Mouse (Mus musculus) granulocyte monocyte progenitor cell, adult 5-6 weeks (primary cell): ENCODE results near the gene Atg4d. TPM values are rescaled to one million over a fixed set of nuclear protein-coding genes. Genes with fewer than 3 reads are reported as not detected.
A peak's percentile ranks its signal among the peaks of the same experiment; 100 is the strongest.
"Not testable (repeated sequence)": the region's sequence is repeated elsewhere in the genome, so short reads cannot be mapped to it uniquely, and the experiment has no call there.

Experiments used
- ATAC-seq: replicated peaks from 2 replicates; pipeline ENCODE4 v1.8.0; 2016; ENCODE audit warnings: mild to moderate bottlenecking, moderate TSS enrichment, inconsistent platforms; ENCODE audit not compliant: poor library complexity, severe bottlenecking
- total RNA-seq, 2 experiments: library from RNA; stranded (forward) in 1 of 2; stranded (reverse) in 1 of 2; fragments of 200-712, 200-1000 nt in 1 of 2; fragments of >200 nt in 1 of 2; fragmentation: Nextera tagmentation in 1 of 2; gene quantifications; 2 replicates each; pipeline ENCODE4 v1.2.3; 2014 to 2017

The Atg4d gene
- total RNA-seq, 2 experiments from 2014 or later: 5.9 to 8.9 TPM

- no peak for ATAC-seq
Measured at GRCm38 (mm10) chr9:21299014-21299413, 33.9 kb downstream of the Atg4d start.

GRCm38 (mm10) chr9:21305065-21305464 lies 40.0 kb downstream of the Atg4d start:
- ATAC-seq: no peak

DNA sequence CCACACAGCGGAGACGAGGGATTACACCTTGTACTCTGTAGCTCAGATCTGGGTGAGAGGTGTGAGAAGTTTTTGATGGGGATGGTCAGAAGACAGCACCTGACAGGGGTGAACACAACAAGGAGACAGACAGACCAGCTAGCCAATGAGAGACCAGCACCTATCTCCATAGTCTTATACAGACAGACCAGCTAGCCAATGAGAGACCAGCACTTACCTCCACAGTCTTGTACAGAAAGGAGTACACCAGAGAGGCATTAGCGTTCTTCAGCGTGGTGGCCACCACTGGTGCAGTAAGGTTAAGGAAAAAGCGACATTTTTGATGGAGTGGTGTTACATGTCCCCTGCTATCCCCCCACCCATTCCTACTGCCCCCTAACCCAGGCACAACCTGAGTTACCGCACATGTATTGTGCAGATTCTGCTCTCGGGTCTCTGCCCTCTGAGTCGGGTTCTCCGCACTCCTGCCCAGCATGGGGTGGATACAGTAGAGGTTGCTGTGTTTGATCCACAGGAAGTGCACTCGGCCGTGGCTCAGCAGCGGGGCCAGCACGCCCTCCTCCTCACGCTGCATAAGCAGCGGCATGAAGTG lies 44.2 kb downstream of the Atg4d start:
- ATAC-seq: peak; percentile 63

DNA sequence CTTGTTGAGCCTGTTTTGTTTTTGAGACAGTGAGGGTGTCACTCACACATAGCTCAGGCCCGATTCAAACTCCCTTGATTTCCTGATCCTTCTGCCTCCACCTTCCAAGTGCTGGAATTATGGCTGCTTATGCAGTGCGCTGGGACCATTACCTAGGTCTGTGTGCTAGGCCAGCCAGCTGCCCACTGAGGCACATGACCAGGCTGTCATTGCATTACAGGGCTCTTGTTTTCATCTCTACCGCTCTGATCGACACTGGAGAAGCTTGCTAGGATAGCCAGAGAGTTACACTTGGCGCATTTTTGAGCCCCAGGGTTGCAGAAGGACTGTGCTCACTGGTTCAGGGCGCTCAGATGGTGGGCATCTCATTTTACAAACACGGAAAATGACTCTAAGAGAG lies 46.6 kb downstream of the Atg4d start:
- ATAC-seq: no peak

GRCm38 (mm10) chr9:21312134-21312533 lies 47.0 kb downstream of the Atg4d start, which contains the start of gene Ap1m2:
TSS of gene Ap1m2 (minus strand) at chr9:21312337.
- ATAC-seq: no peak

GRCm38 (mm10) chr9:21313394-21313793 lies 48.3 kb downstream of the Atg4d start:
- ATAC-seq: peak; percentile 67

DNA sequence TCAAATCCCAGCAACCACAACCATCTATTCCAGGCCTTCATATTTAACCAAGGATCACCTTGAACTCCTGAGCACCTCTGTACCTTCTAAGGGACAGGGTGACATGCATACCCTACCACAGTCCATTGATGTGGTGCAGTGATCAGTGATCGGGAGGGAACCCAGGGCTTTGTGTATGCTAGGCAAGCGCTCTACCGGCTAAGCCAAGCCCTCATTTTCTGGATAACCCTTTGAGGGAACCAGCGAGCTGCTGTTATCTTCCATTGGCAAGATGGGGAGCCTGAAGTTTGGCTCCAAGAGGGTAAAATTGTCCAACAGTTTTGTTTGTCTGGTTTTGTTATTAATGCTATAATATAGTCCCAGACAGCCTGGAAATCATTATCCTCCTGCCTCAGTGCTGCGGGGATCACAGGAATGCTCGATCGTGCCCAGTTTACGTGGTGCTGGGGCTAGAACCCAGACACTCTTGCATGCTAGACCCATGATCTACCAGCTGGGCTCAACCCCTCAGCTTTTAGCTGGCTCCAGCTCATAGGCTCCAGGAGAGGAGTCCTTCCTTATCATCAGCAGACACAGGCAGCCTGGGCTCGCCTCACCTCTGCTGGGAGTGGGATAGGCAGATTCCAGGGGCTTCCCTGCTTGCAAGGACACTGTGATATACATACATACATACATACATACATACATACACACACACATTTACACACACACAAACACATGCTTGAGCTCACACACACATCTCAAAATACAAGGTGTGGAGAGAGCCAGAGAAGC lies 49.5 kb downstream of the Atg4d start:
- ATAC-seq: no peak

GRCm38 (mm10) chr9:21315421-21315820 lies 50.3 kb downstream of the Atg4d start:
- no peak for ATAC-seq

- peak; percentile 79 for ATAC-seq
Measured at GRCm38 (mm10) chr9:21316696-21317095, 51.6 kb downstream of the Atg4d start.

- no peak for ATAC-seq
Measured at GRCm38 (mm10) chr9:21318792-21319191, 53.7 kb downstream of the Atg4d start.

- no peak for ATAC-seq
Measured at GRCm38 (mm10) chr9:21319503-21319902, 54.4 kb downstream of the Atg4d start.

DNA sequence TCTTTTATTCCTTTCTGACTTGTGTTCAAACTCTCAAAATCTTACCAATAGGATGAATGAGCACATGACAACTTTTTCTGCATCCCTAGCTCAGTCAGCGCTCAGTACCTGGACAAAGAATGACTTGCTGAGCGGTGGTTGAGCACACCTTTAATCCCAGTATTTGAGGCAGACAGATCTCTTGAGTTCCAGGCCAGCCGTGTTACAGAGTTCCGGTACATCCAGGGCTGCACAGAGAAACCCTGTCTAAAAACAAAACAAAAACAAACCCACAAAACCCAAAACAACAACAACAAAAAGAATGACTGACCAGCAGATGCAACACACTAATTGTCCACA lies 55.2 kb downstream of the Atg4d start:
- no peak for ATAC-seq

DNA sequence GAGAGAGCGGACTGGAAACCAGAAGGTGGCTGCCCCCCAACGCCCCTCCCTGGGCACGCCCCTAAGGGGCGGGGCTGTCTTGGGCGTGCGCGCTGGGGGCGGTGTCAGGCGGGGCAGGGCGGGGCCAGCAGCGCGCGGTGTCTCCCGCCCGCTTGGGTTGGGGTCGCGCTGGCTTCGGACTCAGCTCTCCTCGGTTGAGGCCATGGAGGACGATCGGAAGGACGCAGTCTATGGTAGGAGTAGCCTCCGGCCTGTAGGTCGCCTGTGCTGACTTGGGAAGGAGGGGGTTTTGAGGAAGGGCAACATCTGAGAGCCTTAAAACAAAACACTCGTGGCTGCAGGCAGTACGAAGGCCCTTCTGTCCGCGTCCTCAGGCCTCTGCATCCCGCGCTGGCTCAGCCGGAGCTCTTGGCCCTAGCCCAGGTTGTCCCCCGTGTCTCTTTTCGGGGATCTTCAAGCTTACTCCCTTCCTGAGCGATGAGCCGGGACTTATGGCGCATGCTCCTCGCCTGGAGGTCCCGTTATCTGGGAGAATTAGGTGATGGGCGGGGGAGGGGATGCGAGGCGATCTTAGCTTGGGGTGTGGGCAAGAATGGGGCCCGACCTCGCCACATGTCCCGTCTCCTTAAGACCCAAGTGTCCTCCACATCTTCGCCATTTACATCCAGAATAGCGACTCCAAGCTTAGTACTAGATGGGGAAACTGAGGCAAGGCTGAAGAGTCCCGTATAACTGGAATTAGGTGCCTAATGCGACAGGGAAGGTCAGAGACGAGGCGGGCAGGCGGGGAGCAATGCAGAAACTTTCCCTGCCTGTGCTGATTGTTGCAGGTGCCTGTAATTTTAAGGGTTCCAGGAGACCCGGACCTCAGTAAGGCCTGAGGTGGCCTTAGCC lies 55.8 kb downstream of the Atg4d start, which contains the start of gene Slc44a2:
TSS of gene Slc44a2 (plus strand) at position 80 of the 894 bp plus-strand sequence.
- ATAC-seq: peak; percentile 69

DNA sequence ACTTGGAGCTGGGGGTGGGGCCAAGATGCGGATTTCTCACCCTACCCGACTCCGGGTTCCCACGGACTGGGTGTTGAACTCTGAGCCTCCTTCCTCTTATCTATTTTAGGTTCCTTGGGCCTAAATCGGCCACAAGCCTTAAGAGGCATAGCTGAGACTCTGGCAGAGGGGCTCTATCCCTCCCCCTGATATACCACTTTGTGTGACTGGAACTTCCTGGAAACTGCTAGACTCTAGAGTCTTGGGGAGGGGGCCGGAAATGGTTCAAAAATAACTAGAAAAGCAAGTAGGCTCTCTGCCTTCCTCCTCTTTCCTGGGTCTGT lies 56.4 kb downstream of the Atg4d start:
- ATAC-seq: peak; percentile 60

GRCm38 (mm10) chr9:21322211-21322916 lies 57.3 kb downstream of the Atg4d start:
- ATAC-seq: no peak

GRCm38 (mm10) chr9:21322917-21323297 lies 57.8 kb downstream of the Atg4d start:
- ATAC-seq: not testable (repeated sequence)

GRCm38 (mm10) chr9:21324269-21324668 lies 59.2 kb downstream of the Atg4d start:
- no peak for ATAC-seq
